Mouse (Mus musculus) forebrain, embryonic 11.5 days (tissue): ENCODE results near the gene Npas2. TPM values are rescaled to one million over a fixed set of nuclear protein-coding genes. Genes with fewer than 3 reads are reported as not detected.
A peak's percentile ranks its signal among the peaks of the same experiment; 100 is the strongest.

Source experiments
- ATAC-seq: fragments of 200-750 bp; cut with Nextera tagmentation; replicated peaks from 2 replicates; pipeline ENCODE4 v1.8.0; 2017; ENCODE audit warnings: moderate TSS enrichment; ENCODE audit not compliant: low FRiP score
- DNase-seq: peaks from one replicate; pipeline ENCODE4 v3.0.0-alpha.2; 2017; ENCODE audit warnings: low spot score
- H3K27ac ChIP-seq: fragments of 300-500 bp; sonication (generic); 2 replicates; pipeline ENCODE4 v1.5.1; 2014; ENCODE audit warnings: low read depth, low read length
- H3K27me3 ChIP-seq: fragments of 300-500 bp; sonication (generic); 2 replicates; pipeline ENCODE4 v1.6.1; 2014; ENCODE audit warnings: mild to moderate bottlenecking, low read length, mixed read lengths; ENCODE audit not compliant: control insufficient read depth, insufficient read depth
- H3K36me3 ChIP-seq: fragments of 300-500 bp; sonication (generic); 2 replicates; pipeline ENCODE4 v1.6.1; 2014; ENCODE audit warnings: mild to moderate bottlenecking, low read length, moderate library complexity, mixed read lengths; ENCODE audit not compliant: control insufficient read depth, insufficient read depth
- H3K4me1 ChIP-seq: fragments of 300-500 bp; sonication (generic); replicated peaks from 2 replicates; pipeline ENCODE4 v1.6.1; 2014; ENCODE audit warnings: low read length, mixed read lengths; ENCODE audit not compliant: control insufficient read depth, insufficient read depth
- H3K4me2 ChIP-seq: fragments of 300-500 bp; sonication (generic); 2 replicates; pipeline ENCODE4 v1.6.1; 2014; ENCODE audit warnings: low read depth, mild to moderate bottlenecking, low read length, moderate library complexity, mixed read lengths; ENCODE audit not compliant: severe bottlenecking
- H3K4me3 ChIP-seq: fragments of 300-500 bp; sonication (generic); 2 replicates; pipeline ENCODE4 v1.5.1; 2014; ENCODE audit warnings: low read depth, low read length
- H3K9ac ChIP-seq: fragments of 300-500 bp; sonication (generic); 2 replicates; pipeline ENCODE4 v1.6.1; 2014; ENCODE audit warnings: low read length
- H3K9me3 ChIP-seq: fragments of 300-500 bp; sonication (generic); 2 replicates; pipeline ENCODE4 v1.6.1; 2016; ENCODE audit warnings: low read length, mixed read lengths; ENCODE audit not compliant: control insufficient read depth
- WGBS: fragments of 180-500 bp; shearing (Covaris S2); extraction: QIAGEN DNeasy Blood & Tissue Kit; methylation state at CpG from one replicate; pipeline ENCODE4 v1.1.7; 2014; 5-methylcytosine and 5-hydroxymethylcytosine counted together
- polyA plus RNA-seq: library from polyadenylated mRNA; unstranded; fragments of >200 nt; fragmentation: Nextera tagmentation; extraction: Ambion mirVana; gene quantifications from 2 replicates; pipeline ENCODE4 v1.2.1, GENCODE M21; 2014

The Npas2 gene
- polyA plus RNA-seq: 0.07 TPM in 1 of 2 replicates, not detected in the other

DNA sequence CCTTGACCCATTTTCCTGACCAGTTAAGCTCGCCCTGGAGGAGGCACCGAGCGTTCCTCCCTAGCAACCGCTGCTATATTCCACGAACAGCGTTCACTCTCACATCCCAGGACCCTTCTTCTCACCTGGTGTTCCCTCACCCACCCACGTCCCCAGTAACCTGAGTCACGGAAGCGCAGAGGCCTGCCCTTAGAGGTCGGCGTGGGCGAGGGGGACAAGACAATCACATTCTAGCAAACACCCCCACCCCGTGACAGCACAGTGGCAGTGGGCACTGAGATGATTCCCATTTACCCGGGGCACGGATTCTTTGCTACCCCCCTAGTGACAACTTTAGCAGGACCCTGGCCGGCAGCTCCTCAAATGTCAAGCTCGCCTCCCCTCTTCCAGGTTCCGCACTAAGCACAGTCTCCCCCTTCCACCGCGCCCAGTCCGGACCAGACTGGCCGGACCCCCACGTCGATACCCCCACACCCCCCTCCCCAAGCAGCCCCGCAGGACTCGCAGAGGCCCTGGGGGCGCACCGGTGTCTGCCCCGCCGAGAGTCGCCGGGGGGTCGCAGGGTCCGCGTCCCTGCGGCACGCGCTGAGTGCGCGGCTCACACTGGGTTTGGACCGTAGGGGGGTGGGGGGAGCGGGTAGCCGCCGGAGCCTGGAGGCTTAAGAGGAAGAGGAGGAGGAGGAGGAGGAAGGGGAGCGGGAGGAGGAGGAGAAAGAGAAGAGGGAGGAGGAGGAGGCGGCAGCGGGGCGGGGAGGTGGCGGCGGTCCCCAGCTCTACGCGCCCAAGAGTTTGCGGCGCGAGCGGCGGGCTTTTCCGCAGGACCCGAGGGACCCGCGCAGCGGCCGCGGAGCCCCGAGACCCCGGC, at the start of gene Npas2:
Gene Npas2 (plus strand): TSS at position 735 of the 865 bp plus-strand sequence.
- Histone ChIP-seq H3K9me3 (no peaks in the 10 kb centered on the region), H3K36me3 (no peaks in the 10 kb centered on the region), H3K9ac (peak within 1 kb of the TSS; percentile 57), H3K4me1 (peaks cover 12% of the 10 kb centered on the region), H3K27ac (no peak within 1 kb of the TSS), H3K27me3 (peaks cover 34% of the 10 kb centered on the region), H3K4me3 (peak within 1 kb of the TSS; percentile 67), H3K4me2 (peak within 1 kb of the TSS; percentile 99)
- peak; percentile 39; the same call in 1 of the 2 replicates for ATAC-seq
- DNase-seq: peak; percentile 65
- WGBS: under 1% methylated on average over 65 of the region's 66 CpGs

DNA sequence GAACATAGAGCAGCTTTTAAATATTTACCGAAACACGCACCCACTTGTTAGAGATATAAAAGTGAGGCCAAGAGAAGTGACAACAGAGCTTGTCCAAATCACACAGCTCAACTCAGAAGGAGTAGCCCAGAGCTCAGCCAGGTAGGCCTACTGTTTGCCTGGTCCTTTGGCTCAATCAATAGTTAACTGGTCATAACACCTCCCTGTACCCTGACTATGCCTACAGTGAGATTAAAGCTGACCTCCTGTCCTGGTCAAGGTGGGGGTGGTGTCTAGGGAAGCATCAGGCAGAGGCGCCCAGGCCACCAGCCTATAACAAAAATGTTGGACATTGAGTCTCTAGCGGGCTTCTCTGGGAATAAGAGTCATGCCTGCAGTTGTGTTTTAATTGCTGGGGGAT, 36.8 kb upstream of the Npas2 start:
- H3K36me3 ChIP-seq: no peaks in the 10 kb centered on the region
- WGBS: 94% methylated on average over 4 of the region's 4 CpGs
- no peak for DNase-seq
- no peak overlapping the region for H3K4me2 ChIP-seq
- no peak overlapping the region for H3K27ac ChIP-seq
- H3K4me1 ChIP-seq: no peaks in the 10 kb centered on the region
- no peak overlapping the region for H3K9ac ChIP-seq
- no peak for ATAC-seq
- no peak overlapping the region for H3K4me3 ChIP-seq
- no peaks in the 10 kb centered on the region for H3K27me3 ChIP-seq
- no peaks in the 10 kb centered on the region for H3K9me3 ChIP-seq

DNA sequence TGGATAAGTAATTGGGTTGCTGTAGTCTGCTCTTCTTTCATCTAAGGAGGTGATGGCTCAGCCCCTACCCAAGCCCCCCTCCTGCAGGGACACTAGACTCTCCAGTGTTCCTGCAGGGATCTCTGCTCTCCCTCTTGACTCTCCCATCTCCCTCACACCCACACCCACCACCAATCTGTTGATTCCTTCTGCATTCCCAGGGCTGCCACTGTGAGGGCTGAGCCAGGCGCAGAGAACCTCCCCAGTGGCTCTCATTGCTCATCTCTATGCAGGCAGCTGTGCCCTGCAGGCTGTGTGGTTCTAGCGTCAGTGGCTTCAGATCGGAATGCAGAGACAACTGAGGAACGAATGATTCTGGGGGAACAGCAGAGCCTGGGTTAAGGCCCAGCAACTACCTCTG, 33.4 kb upstream of the Npas2 start:
- no peak for DNase-seq
- H3K9ac ChIP-seq: no peak overlapping the region
- no peaks in the 10 kb centered on the region for H3K9me3 ChIP-seq
- H3K4me2 ChIP-seq: no peak overlapping the region
- no peaks in the 10 kb centered on the region for H3K36me3 ChIP-seq
- no peaks in the 10 kb centered on the region for H3K4me1 ChIP-seq
- no peak overlapping the region for H3K4me3 ChIP-seq
- no peak for ATAC-seq
- WGBS: 66% methylated on average over 4 of the region's 4 CpGs
- H3K27me3 ChIP-seq: no peaks in the 10 kb centered on the region
- H3K27ac ChIP-seq: no peak overlapping the region

DNA sequence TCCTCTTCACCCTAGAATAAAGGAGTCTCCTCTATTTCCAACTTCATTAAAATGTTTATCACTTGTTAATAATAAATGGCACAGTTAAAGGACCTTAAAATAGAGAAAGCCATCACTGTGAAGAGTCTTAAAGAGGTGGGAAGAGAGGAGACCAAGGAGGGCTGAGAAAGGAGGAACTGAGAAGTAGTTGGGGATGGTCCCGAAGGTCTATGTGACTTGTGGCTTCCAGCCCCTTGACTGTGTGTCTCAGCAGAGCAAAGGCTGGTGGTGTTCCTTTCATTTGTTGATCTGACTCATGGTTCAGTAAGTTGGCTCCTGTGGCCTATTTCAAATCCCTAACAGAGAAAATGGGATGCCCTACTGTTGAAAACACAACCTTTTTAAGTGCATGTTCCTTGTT, 30.5 kb upstream of the Npas2 start:
- Histone ChIP-seq H3K9me3 (no peaks in the 10 kb centered on the region), H3K27ac (no peak overlapping the region), H3K27me3 (no peaks in the 10 kb centered on the region), H3K4me2 (no peak overlapping the region), H3K36me3 (no peaks in the 10 kb centered on the region), H3K4me3 (no peak overlapping the region), H3K9ac (no peak overlapping the region), H3K4me1 (no peaks in the 10 kb centered on the region)
- DNase-seq (no peak), ATAC-seq (no peak)
- 87% methylated on average over 1 of the region's 1 CpGs for WGBS

DNA sequence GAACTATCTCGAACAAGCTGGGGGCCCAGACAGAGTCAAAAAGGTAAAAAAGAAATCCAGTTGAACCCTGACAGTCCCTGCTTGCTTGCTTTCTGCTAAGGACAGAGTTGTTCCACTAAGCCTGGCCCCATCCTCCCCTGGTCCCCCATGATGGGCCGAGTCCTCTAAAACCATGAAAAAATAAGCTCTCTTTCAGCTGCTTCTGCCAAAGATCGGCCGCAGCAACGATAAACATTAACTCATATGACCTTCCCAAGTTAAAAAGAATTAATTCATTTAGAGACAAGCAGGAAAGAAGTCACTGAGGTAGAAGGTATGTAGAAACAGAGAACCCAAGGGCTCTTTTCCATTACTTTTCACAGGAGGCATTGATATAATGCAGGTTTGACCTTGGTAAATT, 16.8 kb upstream of the Npas2 start:
- H3K9me3 ChIP-seq: no peaks in the 10 kb centered on the region
- no peaks in the 10 kb centered on the region for H3K27me3 ChIP-seq
- WGBS: 96% methylated on average over 5 of the region's 5 CpGs
- no peak overlapping the region for H3K4me2 ChIP-seq
- H3K4me1 ChIP-seq: no peaks in the 10 kb centered on the region
- H3K27ac ChIP-seq: no peak overlapping the region
- no peak overlapping the region for H3K4me3 ChIP-seq
- DNase-seq: no peak
- no peaks in the 10 kb centered on the region for H3K36me3 ChIP-seq
- H3K9ac ChIP-seq: no peak overlapping the region
- ATAC-seq: no peak

DNA sequence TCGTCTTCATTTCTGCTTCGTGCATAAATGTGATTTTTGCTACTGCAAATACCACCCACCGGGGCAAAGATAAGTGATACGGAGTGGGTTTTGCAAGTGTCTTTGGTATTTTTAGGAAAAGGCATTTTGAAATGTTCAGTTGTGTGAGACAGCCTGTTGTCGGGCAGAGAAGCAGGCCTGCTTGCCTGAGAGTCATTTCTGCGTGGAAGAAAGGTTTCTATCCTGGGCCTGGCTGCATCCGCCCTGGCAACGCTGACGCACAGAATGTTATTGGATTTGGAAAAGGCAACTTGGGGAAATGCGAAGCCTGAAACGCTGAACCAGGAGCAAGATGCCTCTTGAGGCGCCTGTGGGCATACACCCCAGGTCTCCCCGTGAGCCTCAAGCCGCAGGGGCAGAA, 16.3 kb upstream of the Npas2 start:
- Histone ChIP-seq H3K4me1 (no peaks in the 10 kb centered on the region), H3K27ac (no peak overlapping the region), H3K4me3 (no peak overlapping the region), H3K9ac (no peak overlapping the region), H3K9me3 (no peaks in the 10 kb centered on the region), H3K36me3 (no peaks in the 10 kb centered on the region), H3K4me2 (no peak overlapping the region), H3K27me3 (no peaks in the 10 kb centered on the region)
- ATAC-seq: no peak
- 84% methylated on average over 14 of the region's 14 CpGs for WGBS
- no peak for DNase-seq

DNA sequence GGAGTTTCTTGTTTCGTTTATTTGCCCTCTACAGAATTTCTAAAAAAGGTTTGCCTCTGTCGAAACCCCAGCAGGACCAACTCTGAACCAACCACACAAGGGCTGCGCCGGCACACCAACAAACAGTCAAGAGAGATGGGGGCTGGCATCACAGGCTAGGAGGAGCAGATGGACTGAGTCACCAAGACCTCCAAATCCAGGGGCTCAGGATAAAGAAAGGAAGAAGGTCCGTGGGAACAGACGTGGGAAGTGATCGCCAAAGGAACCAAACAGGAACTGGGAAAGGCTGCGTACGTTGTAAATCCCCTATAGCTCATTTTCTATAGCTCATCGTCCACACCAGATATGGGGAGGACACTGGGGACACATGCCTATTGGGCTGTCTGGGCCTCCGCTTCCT, 13.7 kb upstream of the Npas2 start:
- no peak overlapping the region for H3K4me3 ChIP-seq
- H3K36me3 ChIP-seq: no peaks in the 10 kb centered on the region
- no peak overlapping the region for H3K27ac ChIP-seq
- DNase-seq (no peak), ATAC-seq (no peak)
- H3K4me2 ChIP-seq: no peak overlapping the region
- no peaks in the 10 kb centered on the region for H3K9me3 ChIP-seq
- no peaks in the 10 kb centered on the region for H3K27me3 ChIP-seq
- H3K9ac ChIP-seq: no peak overlapping the region
- no peaks in the 10 kb centered on the region for H3K4me1 ChIP-seq
- WGBS: 93% methylated on average over 11 of the region's 11 CpGs

DNA sequence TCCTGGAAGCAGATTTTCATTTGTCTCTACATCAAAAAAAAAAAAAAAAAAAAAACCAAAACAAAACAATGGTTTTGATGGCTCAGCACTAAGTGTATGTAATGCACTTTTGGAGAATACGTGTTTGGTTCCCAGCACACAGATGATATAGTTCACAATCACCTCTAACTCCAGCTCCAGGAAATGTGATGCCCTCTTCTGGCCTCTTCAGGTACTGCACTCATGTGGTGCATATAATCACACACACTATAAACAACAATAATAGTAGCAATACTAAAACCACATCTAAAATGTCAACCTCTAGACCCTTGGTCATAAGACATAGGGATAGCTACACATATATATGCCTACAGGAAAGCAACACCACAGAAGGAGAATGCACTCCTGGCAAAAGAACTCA, 13.0 kb upstream of the Npas2 start:
- Histone ChIP-seq H3K4me3 (no peak overlapping the region), H3K27ac (no peak overlapping the region), H3K9ac (no peak overlapping the region), H3K36me3 (no peaks in the 10 kb centered on the region), H3K4me2 (no peak overlapping the region), H3K9me3 (no peaks in the 10 kb centered on the region), H3K4me1 (no peaks in the 10 kb centered on the region), H3K27me3 (no peaks in the 10 kb centered on the region)
- DNase-seq (no peak), ATAC-seq (no peak)
- WGBS: 96% methylated on average over 1 of the region's 1 CpGs

DNA sequence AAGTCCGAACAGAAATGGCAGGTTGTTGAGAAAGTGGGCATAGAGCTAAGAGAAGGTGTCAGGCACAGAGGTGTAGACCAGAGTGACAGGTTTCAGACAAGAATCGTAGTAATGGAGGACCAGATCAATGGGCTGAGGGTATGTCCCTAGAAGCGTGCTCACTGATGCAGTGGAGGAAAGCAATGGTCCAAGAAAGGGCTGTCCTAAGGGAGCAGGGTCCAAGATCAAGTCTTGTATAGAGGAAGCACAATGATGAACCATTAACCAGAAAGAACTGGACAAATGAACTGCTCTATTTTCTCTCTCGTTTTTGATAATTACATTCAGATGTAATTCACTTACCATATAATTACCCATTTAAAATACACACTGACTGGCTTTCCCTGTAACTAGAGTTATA, 11.6 kb upstream of the Npas2 start:
- H3K36me3 ChIP-seq: no peaks in the 10 kb centered on the region
- no peak overlapping the region for H3K4me2 ChIP-seq
- H3K4me1 ChIP-seq: no peaks in the 10 kb centered on the region
- WGBS: 82% methylated on average over 4 of the region's 4 CpGs
- ATAC-seq: no peak
- H3K4me3 ChIP-seq: no peak overlapping the region
- H3K27me3 ChIP-seq: no peaks in the 10 kb centered on the region
- no peak overlapping the region for H3K27ac ChIP-seq
- H3K9me3 ChIP-seq: no peaks in the 10 kb centered on the region
- no peak for DNase-seq
- no peak overlapping the region for H3K9ac ChIP-seq
